Mouse (Mus musculus) lung, embryonic 15.5 days (tissue): Measurements from ENCODE around the gene Rab40b. TPM values are rescaled to one million over a fixed set of nuclear protein-coding genes. Genes with fewer than 3 reads are reported as not detected.
A peak's percentile ranks its signal among the peaks of the same experiment; 100 is the strongest.

Source experiments
- ATAC-seq: fragments of 200-750 bp; cut with Nextera tagmentation; 2 replicates; pipeline ENCODE4 v1.8.0; 2017; ENCODE audit warnings: moderate number of reproducible peaks, borderline replicate concordance; ENCODE audit not compliant: low FRiP score, low TSS enrichment; ENCODE audit errors: extremely low read depth
- H3K27ac ChIP-seq: fragments of 300-500 bp; sonication (generic); 2 replicates; pipeline ENCODE4 v1.5.1; 2015; ENCODE audit warnings: moderate library complexity, mild to moderate bottlenecking, inconsistent platforms
- H3K27me3 ChIP-seq: fragments of 300-500 bp; sonication (generic); 2 replicates; pipeline ENCODE4 v1.6.1; 2015; ENCODE audit warnings: inconsistent platforms
- H3K36me3 ChIP-seq: fragments of 300-500 bp; sonication (generic); 2 replicates; pipeline ENCODE4 v1.6.1; 2015; ENCODE audit warnings: inconsistent platforms
- H3K4me1 ChIP-seq: fragments of 300-500 bp; sonication (generic); 2 replicates; pipeline ENCODE4 v1.6.1; 2015; ENCODE audit warnings: inconsistent platforms
- H3K4me2 ChIP-seq: fragments of 300-500 bp; sonication (generic); 2 replicates; pipeline ENCODE4 v1.6.1; 2015; ENCODE audit warnings: inconsistent platforms, mild to moderate bottlenecking, moderate library complexity
- H3K4me3 ChIP-seq: fragments of 300-500 bp; sonication (generic); 2 replicates; pipeline ENCODE4 v1.5.1; 2015; ENCODE audit warnings: mild to moderate bottlenecking, inconsistent platforms
- H3K9ac ChIP-seq: fragments of 300-500 bp; sonication (generic); 2 replicates; pipeline ENCODE4 v1.6.1; 2015; ENCODE audit warnings: inconsistent platforms
- H3K9me3 ChIP-seq: fragments of 300-500 bp; sonication (generic); 2 replicates; pipeline ENCODE4 v1.6.1; 2016; ENCODE audit warnings: inconsistent platforms
- WGBS: fragments of 180-500 bp; shearing (Covaris S2); methylation state at CpG from one replicate; pipeline ENCODE4 v1.1.7; 2015; 5-methylcytosine and 5-hydroxymethylcytosine counted together
- polyA plus RNA-seq: library from polyadenylated mRNA; unstranded; fragments of >200 nt; fragmentation: Nextera tagmentation; extraction: Ambion mirVana; gene quantifications from 2 replicates; pipeline ENCODE4 v1.2.1, GENCODE M21; 2015

Gene Rab40b
- polyA plus RNA-seq, 1 experiment from 2014 or later, result 6.0 TPM

DNA sequence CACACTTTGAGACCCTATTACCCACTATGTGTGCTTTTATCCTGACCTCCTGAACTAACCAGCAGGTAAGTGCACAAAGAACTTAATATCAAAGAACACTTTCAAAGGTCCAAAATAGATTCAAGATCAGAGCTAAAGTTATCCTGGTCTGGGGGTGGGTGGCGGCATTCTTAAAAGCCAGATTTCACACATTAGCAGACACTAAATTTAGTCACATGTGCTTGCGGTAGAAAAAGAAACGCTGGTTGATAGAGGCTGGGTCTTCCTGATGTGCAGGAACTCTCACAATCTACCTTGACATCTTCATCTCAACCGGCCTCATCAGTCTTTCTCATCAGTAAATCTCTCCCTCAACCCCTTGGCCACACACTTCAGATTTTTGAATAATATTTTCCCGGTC, 26.7 kb upstream of the Rab40b start:
- 71% methylated on average over 5 of the region's 5 CpGs for WGBS
- no peak for ATAC-seq
- H3K4me1 ChIP-seq, result no peaks in the 10 kb centered on the region
- H3K27ac ChIP-seq, result no peak overlapping the region
- no peaks in the 10 kb centered on the region for H3K36me3 ChIP-seq
- H3K4me2 ChIP-seq, result no peak overlapping the region
- no peaks in the 10 kb centered on the region for H3K27me3 ChIP-seq
- no peak overlapping the region for H3K9ac ChIP-seq
- no peak overlapping the region for H3K4me3 ChIP-seq
- no peaks in the 10 kb centered on the region for H3K9me3 ChIP-seq

DNA sequence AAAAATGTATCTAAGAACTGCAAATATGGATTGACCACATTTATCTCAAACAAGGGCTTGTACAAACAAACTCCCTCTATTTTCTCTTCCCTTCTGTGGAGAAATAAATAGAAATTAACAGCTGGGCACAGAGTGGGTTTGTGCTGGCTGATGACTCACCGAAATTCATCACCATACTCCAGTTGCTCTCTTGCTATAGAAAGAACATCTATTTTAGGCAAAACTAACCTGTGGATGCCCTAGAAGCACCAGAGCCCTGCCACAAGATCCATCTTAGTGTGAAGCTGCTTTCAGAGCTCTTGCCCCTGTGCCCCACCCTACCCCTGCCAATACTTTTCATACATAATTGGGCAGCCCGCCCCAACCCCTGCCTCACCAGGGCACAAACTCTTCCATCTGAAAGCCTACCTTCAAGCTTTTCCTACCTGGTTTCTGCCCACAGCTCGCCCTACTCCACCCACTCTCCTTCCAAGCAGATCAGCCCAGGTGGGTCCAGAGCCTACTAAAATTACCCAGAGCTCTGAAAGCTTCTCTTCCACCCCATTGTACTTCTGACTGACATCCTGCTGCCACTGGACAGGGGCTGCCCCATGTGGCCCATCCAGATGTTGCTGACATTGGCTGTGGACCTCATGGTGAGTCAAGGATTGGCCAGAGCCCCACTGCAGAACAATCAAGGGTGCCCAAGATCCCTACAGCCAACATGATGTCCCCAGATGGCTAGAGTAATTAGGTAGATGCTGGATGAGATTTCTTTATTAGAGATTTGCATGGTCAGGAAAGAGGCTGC, 19.5 kb upstream of the Rab40b start:
- H3K9me3 ChIP-seq, result no peaks in the 10 kb centered on the region
- no peaks in the 10 kb centered on the region for H3K4me1 ChIP-seq

DNA sequence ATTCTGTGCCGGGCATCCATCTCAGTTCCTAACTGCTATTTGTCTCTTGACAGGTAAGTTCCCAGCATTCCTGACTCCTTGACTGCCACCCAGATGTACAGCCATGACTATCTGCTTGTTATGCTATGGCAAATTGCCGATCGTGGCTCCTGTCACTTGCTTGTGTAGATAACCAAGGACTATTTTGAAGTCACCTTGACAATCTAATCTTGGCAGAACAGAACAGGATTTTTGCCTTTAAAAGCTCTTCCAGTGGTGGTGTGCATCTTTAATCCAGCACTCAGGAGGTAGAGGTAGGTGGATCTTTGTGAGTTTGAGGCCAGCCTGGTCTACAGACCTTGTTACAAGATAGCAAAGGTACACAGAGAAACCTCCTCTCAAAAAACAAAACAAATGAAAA, 4.4 kb upstream of the Rab40b start:
- H3K4me1 ChIP-seq, result peaks cover 7% of the 10 kb centered on the region
- H3K9ac ChIP-seq, result no peak overlapping the region
- no peaks in the 10 kb centered on the region for H3K9me3 ChIP-seq
- H3K27me3 ChIP-seq, result no peaks in the 10 kb centered on the region
- H3K36me3 ChIP-seq, result no peaks in the 10 kb centered on the region
- H3K4me3 ChIP-seq, result no peak overlapping the region
- H3K27ac ChIP-seq, result no peak overlapping the region
- ATAC-seq, result no peak
- 78% methylated on average over 3 of the region's 3 CpGs for whole genome bisulfite sequencing
- H3K4me2 ChIP-seq, result no peak overlapping the region

More for the DNA sequence above, 19.5 kb upstream of the Rab40b start:
- Histone ChIP-seq H3K27ac (no peak overlapping the region), H3K4me2 (no peak overlapping the region), H3K4me3 (no peak overlapping the region), H3K36me3 (no peaks in the 10 kb centered on the region), H3K27me3 (no peaks in the 10 kb centered on the region), H3K9ac (no peak overlapping the region)
- WGBS, result 61% methylated on average over 3 of the region's 3 CpGs
- no peak for ATAC-seq

DNA sequence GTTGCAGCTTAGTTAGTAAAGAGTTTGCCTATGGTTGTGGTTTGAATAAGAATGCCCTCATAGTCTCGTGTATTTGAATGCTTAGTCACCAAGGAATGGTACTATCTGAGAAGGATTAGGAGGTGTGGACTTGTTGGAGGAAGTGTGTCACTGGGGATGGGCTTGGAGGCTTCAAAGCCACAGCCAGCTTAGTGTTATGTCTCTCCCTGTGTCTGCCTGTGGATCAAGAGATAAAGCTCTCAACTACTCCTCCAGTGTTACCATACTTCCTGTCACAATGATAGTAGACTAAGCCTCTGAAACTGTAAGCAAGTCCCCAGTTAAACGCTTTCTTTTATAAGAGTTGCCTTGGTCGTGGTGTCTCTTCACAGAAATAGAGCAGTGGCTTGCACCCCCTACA, 2.7 kb upstream of the Rab40b start:
- Histone ChIP-seq H3K4me1 (peaks cover 12% of the 10 kb centered on the region), H3K9ac (no peak overlapping the region), H3K9me3 (no peaks in the 10 kb centered on the region), H3K27ac (no peak overlapping the region), H3K4me3 (no peak overlapping the region), H3K27me3 (no peaks in the 10 kb centered on the region), H3K4me2 (no peak overlapping the region), H3K36me3 (no peaks in the 10 kb centered on the region)
- no peak for ATAC-seq
- WGBS, result 58% methylated on average over 3 of the region's 3 CpGs

DNA sequence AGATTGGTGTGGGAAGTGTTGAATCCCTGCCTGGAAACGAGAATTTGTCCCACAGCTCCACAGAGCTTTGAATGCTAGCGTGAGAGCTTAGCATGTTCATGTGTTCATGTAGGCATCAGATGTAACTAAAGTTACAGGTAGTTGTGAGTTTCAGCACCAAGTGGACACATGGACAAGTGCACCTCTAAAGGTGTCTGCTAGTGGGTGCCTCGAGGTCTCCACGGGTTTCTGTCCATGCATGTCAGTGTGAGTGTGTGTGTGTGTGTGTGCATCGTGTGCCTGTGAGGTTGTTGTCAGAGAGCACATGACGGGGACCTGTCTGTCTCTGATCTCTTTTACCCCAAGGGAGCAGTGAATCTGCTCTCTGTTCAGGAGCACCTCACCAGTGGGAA, 499 bp upstream of the Rab40b start:
- peaks cover 12% of the 10 kb centered on the region for H3K4me1 ChIP-seq
- H3K27me3 ChIP-seq, result no peaks in the 10 kb centered on the region
- no peak overlapping the region for H3K9ac ChIP-seq
- WGBS, result 10% methylated on average over 6 of the region's 6 CpGs
- peak overlapping the region; percentile 96 for H3K4me2 ChIP-seq
- H3K27ac ChIP-seq, result no peak overlapping the region
- ATAC-seq, result peak; percentile 1; the same call in 1 of the 2 replicates
- no peaks in the 10 kb centered on the region for H3K36me3 ChIP-seq
- no peaks in the 10 kb centered on the region for H3K9me3 ChIP-seq
- peak overlapping the region; percentile 69 for H3K4me3 ChIP-seq

DNA sequence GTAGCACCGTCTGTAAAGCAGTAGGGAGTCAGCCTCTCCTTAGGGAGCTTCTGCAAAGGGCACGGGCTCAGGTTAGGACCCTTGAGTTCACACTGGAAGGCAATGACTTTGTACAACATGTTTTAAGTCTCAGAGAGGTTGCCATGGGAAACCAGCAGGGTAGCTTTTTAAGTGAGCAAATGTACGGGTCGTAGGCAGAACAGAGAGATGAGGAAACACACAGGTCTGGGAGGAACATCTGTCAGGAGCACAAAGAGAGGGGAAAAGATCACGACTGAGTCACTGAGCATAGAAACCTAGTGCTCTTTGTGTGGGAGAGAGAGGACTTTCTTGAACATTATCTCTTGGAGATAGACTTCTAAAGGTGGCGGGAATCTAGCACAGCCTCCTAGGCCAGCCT, 7.8 kb downstream of the Rab40b start:
- Histone ChIP-seq H3K4me1 (no peaks in the 10 kb centered on the region), H3K36me3 (no peaks in the 10 kb centered on the region), H3K4me3 (no peak overlapping the region), H3K9me3 (no peaks in the 10 kb centered on the region), H3K4me2 (no peak overlapping the region), H3K27me3 (no peaks in the 10 kb centered on the region), H3K9ac (no peak overlapping the region), H3K27ac (no peak overlapping the region)
- no peak for ATAC-seq
- WGBS, result 43% methylated on average over 6 of the region's 6 CpGs

DNA sequence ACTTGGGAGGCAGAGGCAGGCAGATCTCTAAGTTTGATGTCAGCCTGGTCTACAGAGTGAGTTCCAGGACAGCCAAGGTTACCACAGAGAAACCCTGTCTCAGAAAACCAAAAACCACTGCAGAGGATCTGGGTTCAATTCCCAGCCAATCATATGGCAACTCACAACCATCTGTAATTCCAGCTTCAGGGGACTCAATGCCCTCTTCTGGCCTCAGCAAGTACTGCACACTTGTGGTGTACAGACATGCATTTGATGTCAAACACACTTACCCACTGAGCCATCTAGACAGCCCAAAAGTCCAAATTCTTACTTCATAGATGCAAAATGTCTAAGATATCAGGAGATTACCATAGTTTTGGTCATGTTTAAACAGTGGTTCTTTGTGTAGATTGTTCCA, 9.4 kb downstream of the Rab40b start:
- Histone ChIP-seq H3K9ac (no peak overlapping the region), H3K27me3 (no peaks in the 10 kb centered on the region), H3K4me2 (no peak overlapping the region), H3K36me3 (no peaks in the 10 kb centered on the region), H3K9me3 (no peaks in the 10 kb centered on the region), H3K27ac (no peak overlapping the region), H3K4me1 (no peaks in the 10 kb centered on the region), H3K4me3 (no peak overlapping the region)
- ATAC-seq, result no peak

DNA sequence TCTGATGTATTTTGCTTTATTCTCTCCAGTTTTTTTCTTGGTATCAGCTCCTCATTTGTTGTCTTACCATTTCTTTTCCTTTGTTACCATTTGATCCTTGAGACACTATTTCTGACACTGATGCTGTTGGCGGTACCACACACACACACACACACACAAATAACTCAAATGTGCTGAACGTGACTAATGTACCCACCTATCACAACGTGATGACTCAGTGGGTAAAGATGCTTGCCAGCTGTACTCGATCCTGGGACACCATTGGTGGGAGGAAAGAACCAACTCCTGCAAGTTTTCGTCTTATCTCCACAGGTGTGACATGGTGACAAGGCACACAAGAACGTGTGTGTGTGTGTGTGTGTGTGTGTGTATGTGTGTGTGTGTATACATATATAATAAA, 14.7 kb downstream of the Rab40b start:
- no peak for ATAC-seq
- 58% methylated on average over 6 of the region's 6 CpGs for WGBS
- Histone ChIP-seq H3K9ac (no peak overlapping the region), H3K27ac (no peak overlapping the region), H3K4me1 (no peaks in the 10 kb centered on the region), H3K4me2 (no peak overlapping the region), H3K27me3 (no peaks in the 10 kb centered on the region), H3K36me3 (no peaks in the 10 kb centered on the region), H3K4me3 (no peak overlapping the region), H3K9me3 (no peaks in the 10 kb centered on the region)

DNA sequence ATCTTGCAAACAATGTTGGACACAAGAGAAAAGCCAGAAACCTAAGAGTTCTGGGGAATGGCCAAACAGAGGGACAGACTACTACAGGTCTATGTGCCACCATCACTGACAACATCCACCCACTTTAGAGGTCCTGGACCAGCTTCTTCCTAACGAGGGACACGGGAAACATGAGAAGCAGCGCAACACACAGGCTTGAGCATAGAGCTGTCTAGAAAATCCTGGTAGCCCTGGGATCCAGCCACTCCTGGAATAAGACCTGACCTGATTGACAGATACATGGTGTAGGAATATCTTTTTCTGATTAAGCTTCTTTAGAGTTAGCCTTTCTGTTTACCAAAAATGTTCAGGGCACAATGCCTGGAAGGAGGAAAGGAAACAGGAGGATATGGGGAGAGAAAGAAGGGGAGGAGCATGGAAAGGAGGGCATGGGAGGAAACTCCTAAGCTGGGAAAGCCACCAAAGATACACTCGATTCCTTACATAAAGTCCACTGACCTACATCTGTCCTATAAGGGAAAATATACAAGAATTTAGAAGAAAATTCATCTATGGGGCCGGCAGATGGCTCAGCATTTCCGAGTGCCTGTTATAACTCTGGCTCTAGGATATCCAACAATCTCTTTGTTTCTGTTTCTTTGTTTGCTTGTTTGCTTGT, 17.6 kb downstream of the Rab40b start:
- H3K4me3 ChIP-seq, result no peak overlapping the region
- 72% methylated on average over 6 of the region's 6 CpGs for WGBS

DNA sequence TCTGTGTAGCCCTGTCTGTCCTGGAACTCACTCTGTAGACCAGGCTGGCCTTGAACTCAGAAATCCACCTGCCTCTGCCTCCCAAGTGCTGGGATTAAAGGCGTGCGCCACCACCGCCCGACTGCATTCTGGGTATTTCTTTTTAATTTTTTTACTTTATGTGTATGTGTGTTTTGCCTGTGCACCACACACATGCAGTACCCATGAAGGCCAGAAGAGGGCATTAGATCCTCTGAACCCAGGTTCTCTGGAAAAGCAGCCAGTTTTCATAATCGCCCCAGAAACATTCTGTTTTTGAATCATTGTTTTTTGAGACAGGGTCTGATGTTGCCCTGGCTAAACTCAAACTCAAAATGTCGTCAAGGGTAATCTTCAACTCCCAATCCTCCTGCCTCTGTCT, 18.4 kb downstream of the Rab40b start:
- no peaks in the 10 kb centered on the region for H3K27me3 ChIP-seq
- H3K9ac ChIP-seq, result no peak overlapping the region
- ATAC-seq, result no peak
- no peak overlapping the region for H3K27ac ChIP-seq
- H3K4me3 ChIP-seq, result no peak overlapping the region
- no peaks in the 10 kb centered on the region for H3K4me1 ChIP-seq
- WGBS, result 61% methylated on average over 6 of the region's 6 CpGs
- no peaks in the 10 kb centered on the region for H3K9me3 ChIP-seq
- no peaks in the 10 kb centered on the region for H3K36me3 ChIP-seq
- no peak overlapping the region for H3K4me2 ChIP-seq

More for the DNA sequence above, 17.6 kb downstream of the Rab40b start:
- Histone ChIP-seq H3K4me2 (no peak overlapping the region), H3K4me1 (no peaks in the 10 kb centered on the region), H3K27me3 (no peaks in the 10 kb centered on the region), H3K9ac (no peak overlapping the region), H3K27ac (no peak overlapping the region), H3K36me3 (no peaks in the 10 kb centered on the region), H3K9me3 (no peaks in the 10 kb centered on the region)
- ATAC-seq, result no peak

DNA sequence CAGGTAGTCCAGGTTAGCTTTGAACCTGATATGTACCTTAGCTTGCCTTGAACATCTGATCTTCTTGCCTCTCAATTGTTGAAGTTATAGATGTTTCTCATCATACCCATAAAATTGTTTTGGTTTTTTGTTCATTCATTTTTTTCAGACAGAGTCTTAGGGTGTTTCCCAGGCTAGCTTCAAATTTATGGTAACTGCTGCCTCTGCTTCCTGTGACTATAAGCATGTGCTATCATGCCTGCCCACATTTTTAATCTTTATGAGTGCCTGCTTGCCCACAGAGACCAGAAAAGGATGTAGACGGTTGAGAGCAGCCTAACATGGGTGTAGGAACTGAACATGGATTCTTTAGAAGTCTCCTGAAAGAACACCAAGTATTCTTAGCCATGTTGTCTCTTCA, 19.3 kb downstream of the Rab40b start:
- H3K36me3 ChIP-seq, result no peaks in the 10 kb centered on the region
- no peaks in the 10 kb centered on the region for H3K9me3 ChIP-seq
- no peaks in the 10 kb centered on the region for H3K27me3 ChIP-seq
- ATAC-seq, result no peak
- no peak overlapping the region for H3K27ac ChIP-seq
- no peak overlapping the region for H3K4me2 ChIP-seq
- H3K9ac ChIP-seq, result no peak overlapping the region
- WGBS, result 64% methylated on average over 1 of the region's 1 CpGs
- no peaks in the 10 kb centered on the region for H3K4me1 ChIP-seq
- H3K4me3 ChIP-seq, result no peak overlapping the region

DNA sequence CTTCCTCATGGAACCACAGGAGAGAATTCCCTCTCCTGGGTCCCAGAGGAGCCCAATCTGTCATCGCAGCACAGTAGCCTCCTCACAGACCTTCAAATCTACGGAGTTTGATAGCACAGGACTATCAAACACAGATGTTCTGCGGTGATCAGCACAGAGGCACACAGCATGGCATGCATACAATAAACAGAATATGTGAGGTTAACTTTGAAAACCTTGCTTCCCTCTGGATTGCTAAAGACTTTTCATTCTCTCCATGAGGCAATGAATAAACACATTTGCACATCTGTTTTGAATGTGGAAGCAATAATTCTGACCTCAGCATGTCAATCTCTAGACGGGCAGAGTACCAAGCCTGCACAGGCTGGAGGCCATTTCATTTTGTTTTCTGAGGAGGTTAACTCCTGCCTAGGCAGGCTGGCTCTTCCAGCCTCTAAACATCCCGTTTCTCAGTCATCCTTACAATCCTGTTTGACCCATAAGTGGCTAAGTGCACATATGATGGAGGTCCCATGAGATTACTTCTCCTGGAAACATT, 20.8 kb downstream of the Rab40b start:
- no peak for ATAC-seq
- Histone ChIP-seq H3K4me3 (no peak overlapping the region), H3K27ac (no peak overlapping the region), H3K4me2 (no peak overlapping the region), H3K4me1 (no peaks in the 10 kb centered on the region), H3K27me3 (no peaks in the 10 kb centered on the region), H3K9ac (no peak overlapping the region), H3K9me3 (no peaks in the 10 kb centered on the region), H3K36me3 (no peaks in the 10 kb centered on the region)
- WGBS, result 42% methylated on average over 5 of the region's 5 CpGs
